Mouse (Mus musculus): ENCODE results near the gene Depdc1b. TPM values are rescaled to one million over a fixed set of nuclear protein-coding genes. Genes with fewer than 3 reads are reported as not detected.

Depdc1b gene
- total and polyA plus RNA-seq, 3 experiments, result 21.2 to 25.3 TPM; not detected in 1

DNA sequence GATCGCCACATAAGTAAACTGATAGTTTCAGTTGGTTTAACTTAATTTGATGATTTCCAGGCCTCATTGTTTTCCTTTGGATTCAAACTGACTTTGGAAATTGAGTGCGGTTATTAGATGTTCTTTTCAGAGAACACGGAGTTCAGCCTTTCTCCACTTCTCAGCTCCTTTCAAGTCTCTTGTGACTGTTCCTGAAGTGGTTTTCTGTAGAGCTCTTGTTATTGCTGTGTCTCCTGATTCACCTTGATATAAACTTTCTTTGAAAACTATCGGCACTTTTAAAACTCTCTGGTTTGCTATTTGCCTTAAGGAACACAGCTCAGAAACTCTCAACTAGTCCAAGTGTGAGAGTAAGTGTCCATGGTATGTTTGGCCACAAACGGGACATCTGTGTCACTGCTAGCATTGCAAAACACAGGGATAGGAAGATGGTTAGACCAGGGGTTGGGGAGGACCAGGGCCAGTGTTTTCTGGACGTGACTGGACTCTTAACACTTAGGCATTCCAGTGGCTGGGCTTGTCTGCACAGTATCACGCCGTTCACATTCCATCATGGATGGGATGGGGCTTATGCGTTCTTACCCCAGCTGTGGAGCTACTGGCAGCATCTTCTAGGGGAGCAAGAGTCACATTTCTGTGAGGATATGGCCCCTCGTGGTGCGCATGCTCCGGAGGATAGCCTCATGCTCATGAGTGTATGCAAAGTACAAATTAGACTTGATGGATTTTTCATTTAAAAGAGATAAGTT, 38.8 kb downstream of the Depdc1b start:
- peaks cover 3% of the 10 kb centered on the region; the same call in 1 of the 2 replicates for H3K79me2 ChIP-seq (ENCODE audit: control insufficient read depth, insufficient read depth, low read length, poor library complexity)
- TF ChIP-seq NELFE (IDR thresholded peaks at IDR 0.05; ENCODE audit: low read depth, low read length) (no peak), GABPA (IDR thresholded peaks at IDR 0.05; ENCODE audit: low read depth, low read length) (no peak), E2F4 (IDR thresholded peaks at IDR 0.05; ENCODE audit: borderline replicate concordance, low read depth, low read length) (no peak), ETS1 (IDR thresholded peaks at IDR 0.05; ENCODE audit: low read depth, low read length) (no peak), MYB (IDR thresholded peaks at IDR 0.05; ENCODE audit: low read depth, low read length) (no peak)
- H3K4me1 ChIP-seq (ENCODE audit: control insufficient read depth in 1 of 2, insufficient read depth in 2 of 2, low read length in 2 of 2), result peaks cover 3 to 4% of the 10 kb centered on the region in 2 experiments; a peak in 2 of 4 replicates
- peaks cover 5 to 7% of the 10 kb centered on the region in 2 experiments for H3K36me3 ChIP-seq (ENCODE audit: control insufficient read depth in 1 of 2, insufficient read depth in 2 of 2, low read length in 2 of 2)
- no peaks in the 10 kb centered on the region for H3K27me3 ChIP-seq (ENCODE audit: control insufficient read depth in 1 of 2, insufficient read depth in 2 of 2, low read length in 2 of 2)
- H3K9ac ChIP-seq (ENCODE audit: control insufficient read depth, low read depth, low read length, poor library complexity, severe bottlenecking), result no peak overlapping the region
- no peaks in the 10 kb centered on the region for H3K9me3 ChIP-seq (replicated peaks; ENCODE audit: insufficient read depth, low read length)
- no peak overlapping the region for H3K27ac ChIP-seq (ENCODE audit: control insufficient read depth, low read depth, low read length)
- DNase-seq (ENCODE audit: low read depth, low spot score), result no peak
- H3K4me3 ChIP-seq (ENCODE audit: control insufficient read depth in 1 of 2, insufficient read depth in 1 of 2, low read depth in 2 of 2, low read length in 2 of 2), result no peak overlapping the region

- TF ChIP-seq MAX (IDR thresholded peaks at IDR 0.05; ENCODE audit: low read length) (no peak), E2F4 (IDR thresholded peaks at IDR 0.05; ENCODE audit: borderline replicate concordance, low read depth, low read length) (no peak), GABPA (IDR thresholded peaks at IDR 0.05; ENCODE audit: low read depth, low read length) (no peak), ETS1 (IDR thresholded peaks at IDR 0.05; ENCODE audit: low read depth, low read length) (no peak), MYB (IDR thresholded peaks at IDR 0.05; ENCODE audit: low read depth, low read length) (no peak), CTCF (IDR thresholded peaks at IDR 0.05 in 2 of 3, conservative IDR thresholded peaks at IDR 0.05 in 1 of 3; ENCODE audit: control insufficient read depth in 1 of 3, insufficient read depth in 1 of 3, low read depth in 2 of 3, low read length in 3 of 3, poor library complexity in 1 of 3, severe bottlenecking in 1 of 3) (no peak), POLR2A (IDR thresholded peaks at IDR 0.05; ENCODE audit: control insufficient read depth in 1 of 2, insufficient read depth in 1 of 2, low read depth in 1 of 2, low read length in 2 of 2, poor library complexity in 1 of 2) (no peak), TBP (IDR thresholded peaks at IDR 0.05; ENCODE audit: low read depth, low read length) (no peak)
- no peak overlapping the region for H3K4me3 ChIP-seq (ENCODE audit: control insufficient read depth in 1 of 2, insufficient read depth in 1 of 2, low read depth in 2 of 2, low read length in 2 of 2)
- peaks cover under 1 to 3% of the 10 kb centered on the region in 2 experiments; a peak in 2 of 4 replicates for H3K4me1 ChIP-seq (ENCODE audit: control insufficient read depth in 1 of 2, insufficient read depth in 2 of 2, low read length in 2 of 2)
Measured at GRCm38 (mm10) chr13:108357362-108357761, 41.2 kb downstream of the Depdc1b start.

GRCm38 (mm10) chr13:108358228-108358627, 42.1 kb downstream of the Depdc1b start:
- TF ChIP-seq RCOR1 (IDR thresholded peaks at IDR 0.05; ENCODE audit: low read depth, low read length) (no peak), TBP (IDR thresholded peaks at IDR 0.05; ENCODE audit: low read depth, low read length) (no peak), SIN3A (IDR thresholded peaks at IDR 0.05; ENCODE audit: low read length) (no peak), KAT2A (conservative IDR thresholded peaks at IDR 0.05; ENCODE audit: low read depth, low read length) (no peak), HCFC1 (IDR thresholded peaks at IDR 0.05; ENCODE audit: low read depth, low read length) (no peak), ZKSCAN1 (IDR thresholded peaks at IDR 0.05; ENCODE audit: low read depth, low read length) (no peak), MAX (IDR thresholded peaks at IDR 0.05; ENCODE audit: low read length) (no peak), SMC3 (IDR thresholded peaks at IDR 0.05; ENCODE audit: low read depth, low read length) (no peak), ETS1 (IDR thresholded peaks at IDR 0.05; ENCODE audit: low read depth, low read length) (no peak), E2F4 (IDR thresholded peaks at IDR 0.05; ENCODE audit: borderline replicate concordance, low read depth, low read length) (no peak), CHD2 (IDR thresholded peaks at IDR 0.05; ENCODE audit: low read length) (no peak)
- H3K9ac ChIP-seq (ENCODE audit: control insufficient read depth, low read depth, low read length, poor library complexity, severe bottlenecking), result no peak overlapping the region
- no peaks in the 10 kb centered on the region; the same call in 1 of the 2 replicates for H3K79me2 ChIP-seq (ENCODE audit: control insufficient read depth, insufficient read depth, low read length, poor library complexity)
- H3K4me3 ChIP-seq (ENCODE audit: control insufficient read depth in 1 of 2, insufficient read depth in 1 of 2, low read depth in 2 of 2, low read length in 2 of 2), result no peak overlapping the region
- no peaks in the 10 kb centered on the region for H3K9me3 ChIP-seq (replicated peaks; ENCODE audit: insufficient read depth, low read length)
- no peaks in the 10 kb centered on the region for H3K27me3 ChIP-seq (ENCODE audit: control insufficient read depth in 1 of 2, insufficient read depth in 2 of 2, low read length in 2 of 2)
- no peak overlapping the region for H3K27ac ChIP-seq (ENCODE audit: control insufficient read depth, low read depth, low read length)
- H3K36me3 ChIP-seq (ENCODE audit: control insufficient read depth in 1 of 2, insufficient read depth in 2 of 2, low read length in 2 of 2), result peaks cover 2% of the 10 kb centered on the region in 2 experiments; a peak in 3 of 4 replicates
- no peak for DNase-seq (ENCODE audit: low read depth, low spot score)
- no peaks in the 10 kb centered on the region for H3K4me1 ChIP-seq (ENCODE audit: control insufficient read depth in 1 of 2, insufficient read depth in 2 of 2, low read length in 2 of 2)

More at GRCm38 (mm10) chr13:108357362-108357761, 41.2 kb downstream of the Depdc1b start:
- Histone ChIP-seq H3K9me3 (replicated peaks; ENCODE audit: insufficient read depth, low read length) (no peaks in the 10 kb centered on the region), H3K27ac (ENCODE audit: control insufficient read depth, low read depth, low read length) (no peak overlapping the region), H3K27me3 (ENCODE audit: control insufficient read depth in 1 of 2, insufficient read depth in 2 of 2, low read length in 2 of 2) (no peaks in the 10 kb centered on the region), H3K36me3 (ENCODE audit: control insufficient read depth in 1 of 2, insufficient read depth in 2 of 2, low read length in 2 of 2) (peaks cover 4 to 5% of the 10 kb centered on the region in 2 experiments), H3K79me2 (ENCODE audit: control insufficient read depth, insufficient read depth, low read length, poor library complexity) (no peaks in the 10 kb centered on the region; the same call in 1 of the 2 replicates), H3K9ac (ENCODE audit: control insufficient read depth, low read depth, low read length, poor library complexity, severe bottlenecking) (no peak overlapping the region)
- DNase-seq (ENCODE audit: low read depth, low spot score), result no peak

Measured in MEL (cell line).